Mouse (Mus musculus) cortical plate, adult 2 months (tissue): ENCODE data around the gene Sgo1. TPM values are rescaled to one million over a fixed set of nuclear protein-coding genes. Genes with fewer than 3 reads are reported as not detected.

Experiments
- H3K27ac ChIP-seq: fragments of 200-500 bp; 2 replicates; pipeline ENCODE4 v1.5.1; 2012; ENCODE audit warnings: low read length, control low read depth, inconsistent platforms; ENCODE audit not compliant: insufficient read depth
- H3K4me1 ChIP-seq: fragments of 200-500 bp; 2 replicates; pipeline ENCODE4 v1.6.1; 2011; ENCODE audit warnings: low read length; ENCODE audit not compliant: control insufficient read depth, insufficient read depth
- H3K4me3 ChIP-seq: fragments of 200-500 bp; 2 replicates; pipeline ENCODE4 v1.5.1; 2011; ENCODE audit warnings: mild to moderate bottlenecking, low read length, control low read depth; ENCODE audit not compliant: insufficient read depth
- CTCF ChIP-seq: fragments of 200-500 bp; IDR thresholded peaks from 2 replicates; pipeline ENCODE4 v1.5.1; 2011; ENCODE audit warnings: mild to moderate bottlenecking, control low read depth, low read length; ENCODE audit not compliant: insufficient read depth; ENCODE audit errors: extremely low read depth
- POLR2A ChIP-seq: fragments of 200-500 bp; IDR thresholded peaks from 2 replicates; pipeline ENCODE4 v1.6.1; 2011; ENCODE audit warnings: mild to moderate bottlenecking, low read length, control low read depth; ENCODE audit not compliant: insufficient read depth; ENCODE audit errors: extremely low read depth
- polyA plus RNA-seq: library from polyadenylated mRNA; depleted of rRNA; stranded (reverse); fragments of >200 nt; gene quantifications from 2 replicates; pipeline ENCODE4 v1.2.3, GENCODE M21; 2012; rRNA removed

Sgo1 gene
- polyA plus RNA-seq, 1 experiment, result 0.21 TPM

DNA sequence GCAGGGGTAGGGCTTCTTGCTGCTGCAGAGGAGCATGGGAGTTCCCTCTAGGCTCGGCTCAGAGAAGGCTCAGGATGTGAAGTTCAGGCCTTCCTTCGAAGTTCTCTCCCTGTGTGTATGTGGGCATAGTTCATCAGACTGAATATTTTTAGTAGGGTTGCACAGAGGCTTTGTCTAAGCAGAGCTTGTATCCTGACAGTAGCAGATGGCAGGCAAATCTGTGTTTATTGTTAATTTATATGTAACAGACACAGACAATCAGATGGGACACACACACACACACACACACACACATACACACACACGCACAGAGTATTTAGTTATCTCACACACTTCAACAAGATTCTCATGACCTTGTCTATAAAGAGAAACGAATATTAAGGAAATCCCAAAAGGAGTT lies 34.5 kb downstream of the Sgo1 start:
- no peak overlapping the region for H3K27ac ChIP-seq
- no peak overlapping the region for H3K4me3 ChIP-seq
- TF ChIP-seq CTCF (no peak), POLR2A (no peak)
- no peaks in the 10 kb centered on the region for H3K4me1 ChIP-seq

DNA sequence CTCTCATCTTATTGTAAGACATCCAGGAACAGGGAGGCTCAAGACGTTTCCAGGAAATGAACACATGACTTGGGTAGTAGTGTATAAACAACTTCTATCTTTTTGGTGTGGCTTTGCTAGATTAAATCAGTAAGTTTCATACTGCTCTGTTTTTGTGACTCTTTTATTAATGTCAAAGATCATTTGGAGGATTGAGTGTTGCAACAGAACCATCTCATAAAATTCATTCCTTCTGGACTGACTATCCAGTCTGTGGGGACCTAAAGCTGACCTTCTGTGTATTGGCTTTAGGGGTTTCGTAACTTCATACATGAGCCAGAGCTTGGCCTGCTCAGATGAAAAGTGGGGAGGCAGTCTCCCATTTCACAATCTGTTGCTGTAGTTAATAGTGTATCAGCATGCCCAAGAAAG lies 38.9 kb downstream of the Sgo1 start:
- TF ChIP-seq POLR2A (no peak), CTCF (no peak)
- Histone ChIP-seq H3K4me1 (no peaks in the 10 kb centered on the region), H3K27ac (no peak overlapping the region), H3K4me3 (no peak overlapping the region)

DNA sequence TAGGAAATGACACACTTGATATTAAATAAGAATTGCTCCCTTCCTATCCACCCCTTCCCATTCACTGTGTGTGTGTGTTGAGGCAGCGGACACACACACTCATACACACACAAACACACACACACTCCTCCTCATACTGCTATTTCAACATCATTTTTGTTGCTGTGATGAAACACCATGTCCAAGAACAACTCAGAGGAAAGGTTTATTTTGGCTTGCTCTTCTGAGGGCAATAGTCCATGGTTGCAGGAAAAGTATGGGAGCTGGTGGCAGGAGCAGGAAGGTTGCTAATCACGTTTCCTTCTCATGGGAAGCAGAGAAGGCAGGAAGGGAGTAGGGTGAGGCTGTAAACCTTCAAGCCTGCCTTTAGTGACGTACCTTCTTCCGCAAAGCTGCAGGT lies 45.8 kb downstream of the Sgo1 start:
- no peaks in the 10 kb centered on the region for H3K4me1 ChIP-seq
- no peak overlapping the region for H3K4me3 ChIP-seq
- no peak for TF ChIP-seq POLR2A
- TF ChIP-seq CTCF, result no peak
- no peak overlapping the region for H3K27ac ChIP-seq

DNA sequence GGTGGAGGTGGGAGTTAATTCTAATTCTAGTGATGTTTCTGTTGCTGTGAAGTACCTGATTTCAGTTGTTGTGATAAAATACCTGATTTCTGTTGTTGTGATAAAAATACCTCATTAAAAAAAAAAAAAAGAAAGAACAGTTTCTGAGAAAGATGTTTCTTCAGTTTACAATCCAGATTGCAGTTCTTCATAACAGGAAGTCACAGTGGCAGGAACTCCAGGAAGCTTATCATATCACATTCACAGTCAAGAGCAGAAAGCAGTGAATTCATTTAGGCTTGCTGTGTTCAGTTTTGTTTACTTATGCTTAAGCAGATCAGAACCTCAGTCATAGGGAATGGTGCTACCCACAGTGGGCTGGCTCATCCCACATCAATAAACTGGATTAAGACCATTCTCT lies 57.8 kb downstream of the Sgo1 start:
- TF ChIP-seq POLR2A (no peak), CTCF (no peak)
- no peak overlapping the region for H3K4me3 ChIP-seq
- H3K27ac ChIP-seq, result no peak overlapping the region
- H3K4me1 ChIP-seq, result no peaks in the 10 kb centered on the region

DNA sequence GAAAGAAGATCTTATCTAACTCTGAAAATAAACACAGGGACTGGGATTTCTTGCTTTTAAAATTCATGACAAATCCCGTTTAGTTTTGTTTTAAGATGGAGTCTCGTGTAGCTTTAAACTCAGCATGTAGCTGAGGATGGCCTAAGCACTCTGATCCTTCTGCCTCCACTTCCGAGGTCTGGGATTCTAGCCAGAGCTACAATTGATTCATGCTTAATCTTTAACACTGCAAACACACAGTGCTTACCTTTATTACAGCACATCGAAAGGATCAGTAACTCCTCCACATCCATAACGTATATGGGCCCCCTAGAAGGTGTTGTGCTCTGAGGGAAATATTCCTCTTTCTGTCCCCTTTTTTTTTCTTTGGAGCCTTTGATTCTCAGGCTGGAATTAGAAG lies 61.0 kb downstream of the Sgo1 start:
- H3K4me1 ChIP-seq, result no peaks in the 10 kb centered on the region
- TF ChIP-seq CTCF, result no peak
- TF ChIP-seq POLR2A, result no peak
- no peak overlapping the region for H3K4me3 ChIP-seq
- no peak overlapping the region for H3K27ac ChIP-seq

DNA sequence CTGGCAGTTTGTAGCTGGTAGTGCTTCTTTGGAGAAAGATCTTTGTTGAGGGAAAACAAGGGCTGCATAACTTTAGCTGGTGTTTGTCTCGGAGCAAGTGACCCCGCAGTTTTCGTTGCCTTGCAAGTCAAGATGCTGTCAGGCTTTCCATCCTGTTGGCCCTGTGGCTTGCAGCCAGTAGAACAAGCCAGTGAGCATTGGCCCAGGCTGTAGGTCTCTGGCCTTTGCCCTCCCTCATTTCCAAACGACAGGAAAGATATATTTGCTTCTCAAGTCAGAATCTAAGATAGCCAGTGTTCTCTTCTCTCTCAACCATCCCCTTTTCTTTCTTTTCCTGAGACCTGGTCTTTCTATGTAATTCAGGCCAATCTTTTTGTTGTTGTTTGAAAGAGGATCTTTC lies 61.6 kb downstream of the Sgo1 start:
- Histone ChIP-seq H3K4me1 (no peaks in the 10 kb centered on the region), H3K27ac (no peak overlapping the region), H3K4me3 (no peak overlapping the region)
- TF ChIP-seq CTCF, result no peak
- no peak for TF ChIP-seq POLR2A

DNA sequence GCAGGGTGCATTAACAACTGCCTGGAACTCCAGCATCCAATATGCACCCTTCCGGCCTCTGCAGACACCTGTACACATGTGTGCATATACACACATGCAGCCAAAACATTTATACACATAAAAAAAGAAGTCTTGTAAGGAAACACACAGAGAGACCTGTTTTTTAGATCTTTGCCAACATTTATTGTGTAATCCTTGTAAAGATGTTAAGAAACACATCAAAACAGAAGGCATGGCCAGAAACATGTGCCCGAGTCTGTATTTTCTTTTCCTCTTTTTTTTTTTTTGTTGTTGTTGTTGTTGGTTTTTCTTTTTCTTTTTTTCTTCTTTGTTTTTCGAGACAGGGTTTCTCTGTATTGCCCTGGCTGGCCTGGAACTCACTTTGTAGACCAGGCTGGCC lies 63.0 kb downstream of the Sgo1 start:
- TF ChIP-seq CTCF, result no peak
- TF ChIP-seq POLR2A, result no peak

More for the DNA sequence above, 63.0 kb downstream of the Sgo1 start:
- Histone ChIP-seq H3K4me3 (no peak overlapping the region), H3K4me1 (no peaks in the 10 kb centered on the region), H3K27ac (no peak overlapping the region)

Other genes with a start within 250 kb of the Sgo1 start
- 0.25 TPM in 2 replicates for gene Efhb, start 226.0 kb downstream of the Sgo1 start, polyA plus RNA-seq
- gene Rab5a, start 210.1 kb downstream of the Sgo1 start, polyA plus RNA-seq, result 89.9 TPM in 2 replicates
- gene Pp2d1, start 149.9 kb downstream of the Sgo1 start, polyA plus RNA-seq, result 0.04 TPM in 1 of 2 replicates, not detected in the other
- 11.0 and 12.2 TPM in 2 replicates for gene Kat2b, start 122.5 kb downstream of the Sgo1 start, polyA plus RNA-seq
- not detected in 2 replicates for gene Sult1c2, start 157.0 kb upstream of the Sgo1 start, polyA plus RNA-seq